Mouse (Mus musculus): ENCODE results near the gene Cox4i1.

The Cox4i1 gene

DNA sequence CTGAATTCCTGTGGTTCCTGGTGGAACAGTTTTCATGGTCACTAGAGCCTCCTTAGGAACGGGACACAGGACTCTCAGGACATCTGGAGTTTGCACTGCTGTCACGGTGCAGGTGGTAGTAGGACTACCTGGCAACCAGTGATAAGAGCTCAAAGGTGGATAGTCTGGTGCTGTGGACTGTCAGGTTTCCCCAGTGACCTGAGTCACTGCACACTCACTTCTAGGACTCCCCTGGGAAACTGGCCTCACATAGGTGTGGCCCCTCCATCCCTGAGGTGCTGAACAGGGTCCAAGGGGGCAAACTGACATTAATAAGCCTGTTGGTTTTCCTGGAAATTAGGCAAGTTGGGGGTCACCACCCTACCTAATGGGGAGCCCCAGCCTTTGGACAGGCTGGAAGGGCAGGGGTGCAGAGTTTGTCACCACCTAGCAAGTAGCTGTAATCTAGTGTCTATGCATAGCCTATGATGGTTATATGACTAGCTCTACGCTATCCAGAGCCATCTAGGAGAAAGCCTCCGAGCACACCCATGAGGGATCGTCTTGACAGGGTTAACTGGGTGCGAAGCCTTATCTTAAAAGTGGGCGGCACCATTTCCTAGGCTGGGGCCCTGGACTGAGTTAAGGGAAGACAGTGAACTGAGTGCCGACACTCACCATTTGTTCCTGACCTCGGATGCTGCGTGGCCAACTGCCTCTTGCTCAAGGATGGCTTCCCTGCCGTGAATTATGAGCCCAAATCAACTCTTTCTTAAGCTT is 11.8 kb downstream of the Cox4i1 start:
- no peak for TF ChIP-seq GATA4 (IDR thresholded peaks at IDR 0.05; ENCODE audit: insufficient replicate concordance, low read length)

GRCm38 (mm10) chr8:120681113-120681512 is 13.1 kb downstream of the Cox4i1 start:
- no peak for TF ChIP-seq GATA4 (IDR thresholded peaks at IDR 0.05; ENCODE audit: insufficient replicate concordance, low read length)

GRCm38 (mm10) chr8:120683602-120684001 is 15.6 kb downstream of the Cox4i1 start:
- no peak for TF ChIP-seq GATA4 (IDR thresholded peaks at IDR 0.05; ENCODE audit: insufficient replicate concordance, low read length)

DNA sequence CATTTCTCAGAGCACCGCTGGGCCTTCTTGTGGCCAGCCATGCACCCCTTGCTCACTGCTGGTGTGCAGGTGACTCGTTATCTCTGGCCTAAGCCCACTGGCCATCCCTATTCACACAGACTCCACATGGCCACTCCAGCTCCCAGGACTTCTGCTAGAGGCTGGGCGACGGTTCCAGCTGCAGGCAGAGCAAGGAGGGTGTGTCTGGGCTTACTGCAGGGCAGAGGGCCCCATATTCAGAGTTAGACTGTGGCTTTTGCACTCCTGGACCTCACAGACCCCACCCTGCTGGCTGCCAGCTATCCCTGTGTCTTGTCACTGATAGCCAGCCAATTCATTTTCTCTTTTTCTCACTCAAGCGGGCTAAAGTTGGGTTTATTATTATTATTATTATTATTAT is 16.1 kb downstream of the Cox4i1 start:
- no peak for TF ChIP-seq GATA4 (IDR thresholded peaks at IDR 0.05; ENCODE audit: insufficient replicate concordance, low read length)

- no peak for TF ChIP-seq GATA4 (IDR thresholded peaks at IDR 0.05; ENCODE audit: insufficient replicate concordance, low read length)
These were observed 17.1 kb downstream of the Cox4i1 start for GRCm38 (mm10) chr8:120685097-120685496.

DNA sequence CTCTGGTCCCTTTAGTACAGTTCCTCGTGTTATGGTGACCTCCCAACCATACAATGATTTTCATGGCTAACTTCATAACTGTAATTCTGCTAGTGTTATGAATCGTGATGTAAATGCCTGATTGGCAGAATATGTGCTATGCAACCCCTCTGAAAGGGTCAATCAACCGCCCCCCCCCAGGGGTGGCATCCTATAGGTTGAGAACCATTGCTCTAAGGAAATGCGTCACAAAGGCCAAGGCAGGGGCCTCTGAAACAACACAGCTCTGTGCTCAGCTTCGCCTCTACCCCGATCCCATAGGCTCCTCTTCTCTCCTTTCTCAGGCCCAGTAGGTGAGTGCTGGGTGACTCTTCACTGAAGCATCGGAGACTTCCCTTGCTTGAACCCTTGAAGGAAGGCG is 17.6 kb downstream of the Cox4i1 start:
- no peak for TF ChIP-seq GATA4 (IDR thresholded peaks at IDR 0.05; ENCODE audit: insufficient replicate concordance, low read length)

DNA sequence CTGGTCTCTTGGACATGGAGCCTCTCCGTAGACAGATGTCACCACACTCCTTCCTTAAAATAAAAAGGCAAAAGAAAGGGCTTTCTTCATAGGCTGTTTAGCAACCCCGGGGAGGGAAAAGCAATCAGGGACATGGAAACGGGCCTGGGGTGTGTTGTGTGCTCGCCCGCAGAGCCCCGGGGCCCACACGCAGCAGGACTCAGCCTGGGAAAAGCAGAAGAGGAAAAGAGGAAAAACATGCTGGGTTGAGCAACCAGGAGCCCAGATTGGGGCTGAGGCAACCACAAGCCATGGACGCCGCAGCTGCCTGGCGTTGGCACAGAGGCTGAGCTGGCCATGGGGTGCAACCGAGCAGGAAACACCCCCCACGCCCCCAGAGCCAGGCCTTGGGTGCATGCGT is 18.0 kb downstream of the Cox4i1 start:
- TF ChIP-seq GATA4 (IDR thresholded peaks at IDR 0.05; ENCODE audit: insufficient replicate concordance, low read length): no peak

DNA sequence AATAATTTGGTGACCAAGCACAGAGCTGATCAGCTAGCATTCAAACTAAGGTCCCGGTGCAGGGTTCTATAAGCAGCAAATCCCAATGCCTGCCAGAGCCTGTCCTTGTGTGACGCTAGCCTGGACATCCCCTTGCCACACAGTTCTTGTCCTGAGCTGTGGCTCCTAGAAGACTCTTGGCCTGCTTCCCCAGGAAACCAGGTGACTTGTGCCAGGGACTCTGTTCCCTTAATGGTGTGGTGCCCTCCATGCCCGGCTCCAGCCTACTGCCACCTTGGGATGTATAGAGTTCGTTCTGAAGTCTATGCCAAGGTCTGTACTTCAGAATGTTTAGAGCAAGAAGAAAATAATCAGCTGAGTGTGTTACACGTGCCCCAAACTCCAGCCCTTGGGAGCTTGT is 18.6 kb downstream of the Cox4i1 start:
- TF ChIP-seq GATA4 (IDR thresholded peaks at IDR 0.05; ENCODE audit: insufficient replicate concordance, low read length): no peak

DNA sequence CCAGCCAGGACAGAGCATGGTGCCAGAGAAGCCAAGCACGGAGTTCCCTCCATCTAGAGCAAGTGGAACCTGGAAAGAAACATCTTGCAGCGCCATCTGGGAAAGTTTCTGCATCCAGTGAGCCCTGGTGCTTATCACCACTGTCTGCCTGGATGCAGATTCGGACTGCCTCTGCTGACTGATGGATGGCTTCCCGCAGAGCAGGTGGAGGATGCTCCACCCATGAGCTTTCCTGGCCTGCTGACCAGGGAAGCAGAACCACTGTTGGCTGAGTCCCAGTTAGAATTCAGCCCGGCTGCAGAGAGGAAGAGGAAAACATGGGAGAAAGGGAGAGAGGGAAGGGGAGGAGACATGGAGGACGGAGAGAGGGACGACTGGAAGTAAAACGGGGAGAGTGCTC is 19.8 kb downstream of the Cox4i1 start:
- no peak for TF ChIP-seq GATA4 (IDR thresholded peaks at IDR 0.05; ENCODE audit: insufficient replicate concordance, low read length)

DNA sequence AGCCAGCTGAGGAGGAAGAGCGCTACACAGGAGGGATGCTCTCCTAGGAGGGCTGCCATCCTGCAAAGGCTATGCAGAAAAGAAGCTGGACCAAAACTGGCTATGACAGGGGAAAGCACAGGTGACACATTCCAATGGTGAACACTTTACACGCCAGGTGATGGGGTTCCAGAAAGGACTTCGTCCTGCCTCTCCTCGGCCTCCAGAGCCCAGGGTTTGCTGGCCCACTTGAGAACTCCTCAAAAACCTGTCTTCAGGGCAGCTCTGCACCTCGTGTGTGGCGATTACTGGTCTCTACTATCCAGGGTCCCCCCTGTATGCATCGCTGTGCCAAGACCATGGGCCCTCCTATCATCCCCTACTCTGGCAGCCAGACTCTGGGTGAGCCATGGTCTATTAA is 20.5 kb downstream of the Cox4i1 start:
- no peak for TF ChIP-seq GATA4 (IDR thresholded peaks at IDR 0.05; ENCODE audit: insufficient replicate concordance, low read length)

DNA sequence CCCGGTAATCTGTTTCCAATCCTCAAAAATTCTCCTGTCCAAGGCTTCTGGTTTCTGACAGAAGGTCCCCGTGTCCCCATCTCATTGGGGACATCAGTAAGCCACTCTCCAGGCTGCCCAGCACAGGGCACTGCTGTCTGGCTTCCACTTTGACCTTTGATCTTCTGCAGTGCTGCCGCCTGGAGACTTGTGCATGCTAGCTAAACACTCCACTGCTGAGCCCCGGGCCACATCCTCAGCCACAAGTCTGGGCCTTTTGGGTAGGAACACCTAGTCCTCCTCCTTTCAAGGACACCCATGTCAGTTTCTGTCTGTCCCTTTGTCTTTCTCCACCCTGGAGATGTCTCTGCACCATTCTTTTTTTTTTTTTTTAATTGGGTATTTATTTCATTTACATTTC is 24.9 kb downstream of the Cox4i1 start:
- no peak for TF ChIP-seq GATA4 (IDR thresholded peaks at IDR 0.05; ENCODE audit: insufficient replicate concordance, low read length)

GRCm38 (mm10) chr8:120693861-120694493 is 26.0 kb downstream of the Cox4i1 start:
- no peak for TF ChIP-seq GATA4 (IDR thresholded peaks at IDR 0.05; ENCODE audit: insufficient replicate concordance, low read length)

DNA sequence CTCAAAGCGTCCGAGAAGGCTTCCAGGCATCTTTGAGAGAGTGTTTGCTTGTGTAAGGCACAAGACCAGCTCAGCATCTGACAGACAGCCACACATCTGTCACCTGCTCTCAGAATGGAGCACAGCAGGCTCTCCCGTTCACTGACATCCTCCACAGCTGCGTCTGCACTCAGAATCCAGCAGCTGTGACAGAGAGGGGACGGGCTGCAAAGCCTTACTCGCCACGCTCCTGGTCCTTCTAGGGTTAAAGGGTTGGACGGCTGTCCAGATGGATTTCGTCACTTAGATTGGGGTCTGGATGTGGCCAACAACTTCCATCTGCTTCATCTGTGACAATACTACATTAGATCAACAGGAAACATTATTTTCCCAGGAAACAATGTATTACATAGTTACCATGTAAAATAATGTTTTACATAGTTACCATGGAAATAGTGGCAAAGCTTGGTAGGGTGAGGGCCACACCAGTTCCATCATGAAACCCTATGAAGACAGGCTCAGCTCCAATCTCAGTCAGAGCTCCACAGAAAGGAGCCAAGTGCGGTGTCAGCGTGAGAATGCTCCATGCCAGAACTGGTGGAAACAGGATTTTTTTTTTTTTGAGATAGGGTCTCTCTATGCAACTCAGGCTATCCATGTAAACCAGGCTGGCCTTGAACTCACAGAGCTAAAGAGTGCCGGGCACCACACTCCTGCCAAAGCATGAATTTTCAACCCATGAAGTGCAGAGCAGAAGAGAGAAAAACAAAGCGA is 28.6 kb downstream of the Cox4i1 start:
- no peak for TF ChIP-seq GATA4 (IDR thresholded peaks at IDR 0.05; ENCODE audit: insufficient replicate concordance, low read length)

DNA sequence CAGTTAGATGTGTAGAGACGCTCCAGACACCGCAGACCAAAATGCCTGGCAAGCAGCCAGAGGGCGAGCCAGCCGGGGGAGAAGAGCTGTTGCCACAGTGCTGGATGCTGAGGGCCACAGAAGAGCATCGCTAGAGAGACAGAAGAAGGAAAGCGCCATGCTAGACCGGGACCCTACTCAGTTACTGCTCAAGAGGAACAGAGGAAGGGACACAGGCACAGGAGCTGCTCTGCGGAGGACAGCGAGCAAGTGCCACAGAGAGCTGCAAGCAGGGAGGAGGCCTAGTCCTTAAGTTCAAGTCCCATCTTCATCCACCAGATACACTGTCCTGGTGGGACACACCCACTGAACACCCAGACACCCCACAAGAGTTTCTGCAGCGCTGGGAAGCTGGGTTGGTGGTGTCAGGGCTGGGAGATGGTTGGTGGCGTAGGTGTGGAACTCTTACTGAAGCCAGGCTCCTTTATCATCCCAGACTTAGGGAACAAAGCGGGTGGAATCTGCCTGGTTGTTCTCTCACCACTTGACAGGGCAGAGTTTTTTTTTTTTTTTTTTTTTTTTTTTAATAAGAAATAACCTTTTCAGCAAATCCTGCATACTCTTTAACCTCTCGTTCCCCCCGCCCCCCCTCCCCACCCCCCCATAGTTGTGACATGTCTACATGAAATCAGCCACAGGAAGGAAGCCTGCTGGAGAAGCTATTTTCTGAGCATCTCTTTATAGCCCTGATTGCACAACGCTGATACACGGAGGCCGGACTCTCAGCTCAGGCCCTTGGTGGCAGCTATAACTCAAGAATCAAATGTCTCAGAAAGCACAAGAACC is 29.3 kb downstream of the Cox4i1 start:
- TF ChIP-seq GATA4 (IDR thresholded peaks at IDR 0.05; ENCODE audit: insufficient replicate concordance, low read length): no peak

- TF ChIP-seq GATA4 (IDR thresholded peaks at IDR 0.05; ENCODE audit: insufficient replicate concordance, low read length): no peak
These were observed 29.9 kb downstream of the Cox4i1 start for GRCm38 (mm10) chr8:120697979-120698272.
